Mouse (Mus musculus): ENCODE results near the gene Tmem38b. TPM values are rescaled to one million over a fixed set of nuclear protein-coding genes. Genes with fewer than 3 reads are reported as not detected.
A peak's percentile ranks its signal among the peaks of the same experiment; 100 is the strongest.

Tmem38b gene
- polyA plus RNA-seq (2015; fragmentation: Nextera tagmentation; extraction: Ambion mirVana): 10.9 and 14.3 TPM in 2 replicates

DNA sequence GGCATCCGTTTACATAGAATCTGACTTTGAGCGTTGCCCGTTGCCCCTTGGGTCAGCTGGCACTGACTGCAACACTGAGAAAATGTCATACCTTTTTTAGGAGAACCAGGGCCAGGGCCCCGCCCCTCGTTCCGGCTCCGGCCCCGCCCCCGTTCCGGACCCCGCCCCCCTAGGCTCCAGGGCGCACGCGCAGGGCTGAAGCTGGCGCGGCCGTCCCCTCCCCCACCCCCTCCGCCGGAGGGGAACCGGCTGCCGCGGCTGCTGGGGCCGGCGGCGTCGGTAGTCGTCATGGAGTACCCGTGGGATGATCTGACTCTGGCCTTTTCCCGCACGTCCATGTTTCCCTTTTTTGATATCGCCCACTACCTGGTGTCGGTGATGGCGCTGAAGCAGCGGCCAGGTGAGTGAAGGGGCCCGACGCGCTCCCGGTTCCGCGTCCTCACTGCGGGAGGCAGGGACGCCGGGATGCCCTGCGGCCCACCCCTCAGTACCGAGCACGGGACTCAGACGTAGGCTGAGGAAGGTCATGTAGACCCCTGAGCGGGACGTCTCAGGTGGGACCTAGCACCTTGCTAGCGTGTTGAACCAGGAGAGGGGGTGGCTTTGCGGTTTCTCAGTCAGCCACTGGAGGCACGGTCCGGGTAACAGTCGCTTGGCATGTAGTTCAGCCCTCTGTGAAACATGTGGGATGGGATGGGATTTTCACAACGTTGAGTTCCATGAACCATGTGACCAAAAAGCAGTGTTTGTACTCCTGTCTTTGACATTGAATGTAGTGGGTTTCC, at the start of gene Tmem38b:
Gene Tmem38b, plus strand, starts transcription at position 225 of the 785 bp plus-strand sequence.
- ATAC-seq: peak; percentile 87
- Histone ChIP-seq H3K9ac (ENCODE audit: low read depth, low read length) (peak within 1 kb of the TSS; percentile 58), H3K4me3 (ENCODE audit: low read depth, low read length) (peak within 1 kb of the TSS; percentile 88), H3K36me3 (ENCODE audit: control insufficient read depth, insufficient read depth) (no peaks in the 10 kb centered on the region), H3K4me2 (replicated peaks; ENCODE audit: low read depth) (peak within 1 kb of the TSS; percentile 94), H3K4me1 (replicated peaks; ENCODE audit: control insufficient read depth, insufficient read depth, low read length) (0 out of 2 replicates have a peak, but pooled peaks cover 4% of the 10 kb centered on the region), H3K27me3 (replicated peaks; ENCODE audit: control insufficient read depth, insufficient read depth, low read length) (no peaks in the 10 kb centered on the region), H3K9me3 (ENCODE audit: control insufficient read depth) (no peaks in the 10 kb centered on the region), H3K27ac (ENCODE audit: low read depth, low read length) (no peak within 1 kb of the TSS; the same call in 1 of the 2 replicates)
- TF ChIP-seq CTCF (IDR thresholded peaks at IDR 0.05; ENCODE audit: low read depth): peak; percentile 59
- WGBS: under 1% methylated on average over 46 of the region's 55 CpGs

GRCm38 (mm10) chr4:53781396-53781795, 44.4 kb upstream of the Tmem38b start:
- no peaks in the 10 kb centered on the region for H3K36me3 ChIP-seq (ENCODE audit: control insufficient read depth, insufficient read depth)
- H3K9me3 ChIP-seq (ENCODE audit: control insufficient read depth): no peaks in the 10 kb centered on the region
- no peak overlapping the region for H3K9ac ChIP-seq (ENCODE audit: low read depth, low read length)
- ATAC-seq: no peak
- H3K4me2 ChIP-seq (replicated peaks; ENCODE audit: low read depth): no peak overlapping the region
- 70% methylated on average over 4 of the region's 4 CpGs for whole genome bisulfite sequencing
- no peak for TF ChIP-seq CTCF (IDR thresholded peaks at IDR 0.05; ENCODE audit: low read depth)
- H3K4me3 ChIP-seq (ENCODE audit: low read depth, low read length): no peak overlapping the region
- H3K4me1 ChIP-seq (replicated peaks; ENCODE audit: control insufficient read depth, insufficient read depth, low read length): no peaks in the 10 kb centered on the region
- H3K27ac ChIP-seq (ENCODE audit: low read depth, low read length): no peak overlapping the region
- H3K27me3 ChIP-seq (replicated peaks; ENCODE audit: control insufficient read depth, insufficient read depth, low read length): no peaks in the 10 kb centered on the region; the same call in 1 of the 2 replicates

DNA sequence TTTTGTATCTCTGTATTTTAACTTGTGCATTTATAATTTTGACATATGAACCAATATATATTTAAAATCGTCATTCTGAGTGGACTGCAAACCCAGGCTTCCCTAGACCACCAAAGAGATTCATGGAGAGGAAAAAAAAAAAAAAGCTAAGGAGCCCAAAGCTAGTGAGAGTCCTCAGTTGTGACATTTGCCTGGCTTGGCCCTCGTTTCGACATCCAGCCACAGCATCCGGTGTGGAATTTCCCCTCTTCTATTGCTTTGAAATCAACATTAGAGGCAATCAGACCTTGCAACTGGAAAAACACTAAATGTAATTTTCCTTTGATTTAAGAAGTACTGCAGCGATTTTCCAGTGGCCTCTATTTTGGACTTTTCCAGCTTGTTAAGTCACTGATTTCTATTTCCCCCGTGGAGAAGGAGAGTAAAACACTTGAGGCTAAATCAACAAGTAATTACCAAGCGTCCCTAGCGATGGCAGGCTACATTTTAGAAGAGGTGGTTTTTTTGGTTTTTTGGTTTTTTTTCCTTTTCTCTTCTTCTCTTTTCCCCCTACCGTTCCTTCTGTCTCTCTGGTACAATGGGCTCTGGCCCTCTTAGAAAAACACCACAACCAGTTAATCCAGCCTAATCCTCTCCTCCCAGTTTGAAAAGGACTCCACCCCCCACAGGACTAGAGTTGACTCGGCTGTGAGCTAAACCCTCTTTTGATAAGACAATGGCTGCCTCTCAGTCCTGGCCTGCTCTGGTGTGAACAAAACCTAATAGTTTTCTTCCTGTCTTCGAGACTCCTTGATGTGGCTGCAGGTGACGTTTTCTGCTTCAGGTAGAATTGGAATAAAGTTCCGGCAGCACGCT, 43.4 kb upstream of the Tmem38b start:
- Histone ChIP-seq H3K27me3 (replicated peaks; ENCODE audit: control insufficient read depth, insufficient read depth, low read length) (no peaks in the 10 kb centered on the region; the same call in 1 of the 2 replicates), H3K4me2 (replicated peaks; ENCODE audit: low read depth) (no peak overlapping the region), H3K4me1 (replicated peaks; ENCODE audit: control insufficient read depth, insufficient read depth, low read length) (no peaks in the 10 kb centered on the region), H3K9ac (ENCODE audit: low read depth, low read length) (no peak overlapping the region), H3K36me3 (ENCODE audit: control insufficient read depth, insufficient read depth) (no peaks in the 10 kb centered on the region), H3K9me3 (ENCODE audit: control insufficient read depth) (no peaks in the 10 kb centered on the region), H3K27ac (ENCODE audit: low read depth, low read length) (no peak overlapping the region), H3K4me3 (ENCODE audit: low read depth, low read length) (no peak overlapping the region)
- WGBS: 41% methylated on average over 14 of the region's 14 CpGs
- no peak for ATAC-seq
- no peak for TF ChIP-seq CTCF (IDR thresholded peaks at IDR 0.05; ENCODE audit: low read depth)

GRCm38 (mm10) chr4:53785746-53786398, 40.0 kb upstream of the Tmem38b start:
- no peak for ATAC-seq
- WGBS: 81% methylated on average over 15 of the region's 15 CpGs
- Histone ChIP-seq H3K36me3 (ENCODE audit: control insufficient read depth, insufficient read depth) (no peaks in the 10 kb centered on the region), H3K9me3 (ENCODE audit: control insufficient read depth) (no peaks in the 10 kb centered on the region), H3K9ac (ENCODE audit: low read depth, low read length) (no peak overlapping the region), H3K27ac (ENCODE audit: low read depth, low read length) (no peak overlapping the region), H3K4me2 (replicated peaks; ENCODE audit: low read depth) (no peak overlapping the region), H3K4me3 (ENCODE audit: low read depth, low read length) (no peak overlapping the region), H3K4me1 (replicated peaks; ENCODE audit: control insufficient read depth, insufficient read depth, low read length) (no peaks in the 10 kb centered on the region), H3K27me3 (replicated peaks; ENCODE audit: control insufficient read depth, insufficient read depth, low read length) (no peaks in the 10 kb centered on the region)
- TF ChIP-seq CTCF (IDR thresholded peaks at IDR 0.05; ENCODE audit: low read depth): no peak

GRCm38 (mm10) chr4:53786851-53787250, 39.0 kb upstream of the Tmem38b start:
- Histone ChIP-seq H3K9ac (ENCODE audit: low read depth, low read length) (no peak overlapping the region), H3K36me3 (ENCODE audit: control insufficient read depth, insufficient read depth) (no peaks in the 10 kb centered on the region), H3K4me1 (replicated peaks; ENCODE audit: control insufficient read depth, insufficient read depth, low read length) (no peaks in the 10 kb centered on the region), H3K27ac (ENCODE audit: low read depth, low read length) (no peak overlapping the region), H3K4me2 (replicated peaks; ENCODE audit: low read depth) (no peak overlapping the region), H3K4me3 (ENCODE audit: low read depth, low read length) (no peak overlapping the region), H3K27me3 (replicated peaks; ENCODE audit: control insufficient read depth, insufficient read depth, low read length) (no peaks in the 10 kb centered on the region), H3K9me3 (ENCODE audit: control insufficient read depth) (no peaks in the 10 kb centered on the region)
- 73% methylated on average over 5 of the region's 5 CpGs for WGBS
- no peak for ATAC-seq
- no peak for TF ChIP-seq CTCF (IDR thresholded peaks at IDR 0.05; ENCODE audit: low read depth)

DNA sequence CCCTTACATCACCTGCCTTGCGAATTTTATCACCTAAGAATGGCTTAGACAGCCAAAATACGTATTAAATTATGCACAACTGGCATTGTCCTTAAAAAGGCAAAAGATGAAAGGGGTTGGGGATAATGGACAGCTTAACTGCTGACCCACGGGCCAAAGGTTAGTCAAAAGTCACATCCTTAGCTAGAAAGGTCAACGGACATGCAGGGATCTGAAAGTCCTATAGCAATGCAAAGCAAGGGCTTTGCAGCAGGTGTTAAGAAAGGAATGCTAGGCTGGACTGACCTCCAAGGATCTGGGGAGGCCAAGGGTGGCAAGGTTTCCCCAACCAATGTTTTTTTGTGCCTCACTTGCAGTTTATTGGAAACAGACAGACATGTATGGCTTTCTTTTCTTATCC, 36.5 kb upstream of the Tmem38b start:
- WGBS: 35% methylated on average over 4 of the region's 4 CpGs
- Histone ChIP-seq H3K36me3 (ENCODE audit: control insufficient read depth, insufficient read depth) (no peaks in the 10 kb centered on the region), H3K9me3 (ENCODE audit: control insufficient read depth) (no peaks in the 10 kb centered on the region), H3K4me2 (replicated peaks; ENCODE audit: low read depth) (no peak overlapping the region), H3K27ac (ENCODE audit: low read depth, low read length) (no peak overlapping the region), H3K4me1 (replicated peaks; ENCODE audit: control insufficient read depth, insufficient read depth, low read length) (no peaks in the 10 kb centered on the region), H3K27me3 (replicated peaks; ENCODE audit: control insufficient read depth, insufficient read depth, low read length) (no peaks in the 10 kb centered on the region), H3K9ac (ENCODE audit: low read depth, low read length) (no peak overlapping the region), H3K4me3 (ENCODE audit: low read depth, low read length) (no peak overlapping the region)
- TF ChIP-seq CTCF (IDR thresholded peaks at IDR 0.05; ENCODE audit: low read depth): no peak
- ATAC-seq: no peak
